Mouse (Mus musculus): Measurements from ENCODE around the gene Cyp4f18. TPM values are rescaled to one million over a fixed set of nuclear protein-coding genes. Genes with fewer than 3 reads are reported as not detected.

Cyp4f18 gene
- polyA plus RNA-seq, 2 experiments = 0.65 to 0.88 TPM

DNA sequence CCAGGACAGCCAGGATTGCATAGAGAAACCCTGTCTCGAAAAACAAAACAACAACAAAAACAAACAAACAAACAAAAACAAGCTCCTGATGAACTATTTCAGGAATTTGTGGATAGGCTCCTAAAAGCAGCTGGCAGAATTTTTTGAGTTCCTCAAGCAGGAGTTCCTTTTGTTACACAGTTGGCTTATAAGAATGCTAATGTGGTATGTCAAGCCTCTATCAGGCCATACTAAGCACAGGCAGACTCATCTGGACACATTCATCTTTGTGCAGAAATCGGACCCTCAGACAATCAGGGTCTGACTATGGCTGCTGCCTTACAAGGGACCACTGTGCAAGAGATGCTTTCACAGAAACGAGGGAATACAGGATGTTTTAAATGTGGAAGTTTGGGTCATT is 35.2 kb downstream of the Cyp4f18 start:
- Histone ChIP-seq H3K4me3 (replicated peaks; ENCODE audit: low read length) (no peak overlapping the region), H3K4me1 (ENCODE audit: control insufficient read depth, insufficient read depth, low read length) (no peaks in the 10 kb centered on the region), H3K9me3 (ENCODE audit: control insufficient read depth, low read length) (no peaks in the 10 kb centered on the region), H3K27ac (replicated peaks; ENCODE audit: low read depth, low read length) (no peak overlapping the region), H3K36me3 (ENCODE audit: control insufficient read depth, insufficient read depth, low read length) (peaks cover 9% of the 10 kb centered on the region; the same call in 1 of the 2 replicates), H3K9ac (ENCODE audit: low read depth, low read length, severe bottlenecking) (no peak overlapping the region), H3K27me3 (ENCODE audit: control insufficient read depth, insufficient read depth, low read length) (no peaks in the 10 kb centered on the region), H3K4me2 (replicated peaks; ENCODE audit: low read depth, low read length, severe bottlenecking) (no peak overlapping the region)
- 81% methylated on average over 3 of the region's 3 CpGs for WGBS
- ATAC-seq (ENCODE audit: low FRiP score, low read depth) (no peak), DNase-seq (ENCODE audit: low spot score) (no peak)
- TF ChIP-seq POLR2A (IDR thresholded peaks at IDR 0.05; ENCODE audit: borderline replicate concordance, extremely low read depth, insufficient read depth, insufficient read length) = no peak

DNA sequence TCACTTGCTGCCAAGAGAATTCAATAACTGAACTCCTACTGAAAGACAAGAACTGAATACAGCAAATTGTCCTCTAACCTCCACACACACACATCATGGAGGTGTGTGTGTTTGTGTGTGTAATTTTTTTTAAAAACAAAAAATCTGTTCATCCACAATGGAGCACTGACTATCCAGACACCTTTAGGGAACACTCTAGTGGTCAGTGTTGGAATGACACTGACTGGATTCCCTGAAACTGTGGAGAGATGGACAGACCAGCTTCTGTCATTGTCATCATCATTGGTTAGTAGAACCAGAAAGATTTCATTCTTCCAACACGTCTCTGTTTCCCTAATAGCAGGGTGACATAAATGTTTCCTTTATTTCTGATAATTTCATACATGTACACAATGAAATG is 37.5 kb downstream of the Cyp4f18 start:
- Histone ChIP-seq H3K36me3 (ENCODE audit: control insufficient read depth, insufficient read depth, low read length) (peaks cover 32% of the 10 kb centered on the region), H3K4me1 (ENCODE audit: control insufficient read depth, insufficient read depth, low read length) (no peaks in the 10 kb centered on the region), H3K9me3 (ENCODE audit: control insufficient read depth, low read length) (peaks cover 4% of the 10 kb centered on the region), H3K4me2 (replicated peaks; ENCODE audit: low read depth, low read length, severe bottlenecking) (no peak overlapping the region), H3K27me3 (ENCODE audit: control insufficient read depth, insufficient read depth, low read length) (no peaks in the 10 kb centered on the region), H3K9ac (ENCODE audit: low read depth, low read length, severe bottlenecking) (no peak overlapping the region), H3K27ac (replicated peaks; ENCODE audit: low read depth, low read length) (no peak overlapping the region), H3K4me3 (replicated peaks; ENCODE audit: low read length) (no peak overlapping the region)
- no peak for TF ChIP-seq POLR2A (IDR thresholded peaks at IDR 0.05; ENCODE audit: borderline replicate concordance, extremely low read depth, insufficient read depth, insufficient read length)
- WGBS = 88% methylated on average over 1 of the region's 1 CpGs
- no peak for DNase-seq (ENCODE audit: low spot score)
- ATAC-seq (ENCODE audit: low FRiP score, low read depth) = no peak

DNA sequence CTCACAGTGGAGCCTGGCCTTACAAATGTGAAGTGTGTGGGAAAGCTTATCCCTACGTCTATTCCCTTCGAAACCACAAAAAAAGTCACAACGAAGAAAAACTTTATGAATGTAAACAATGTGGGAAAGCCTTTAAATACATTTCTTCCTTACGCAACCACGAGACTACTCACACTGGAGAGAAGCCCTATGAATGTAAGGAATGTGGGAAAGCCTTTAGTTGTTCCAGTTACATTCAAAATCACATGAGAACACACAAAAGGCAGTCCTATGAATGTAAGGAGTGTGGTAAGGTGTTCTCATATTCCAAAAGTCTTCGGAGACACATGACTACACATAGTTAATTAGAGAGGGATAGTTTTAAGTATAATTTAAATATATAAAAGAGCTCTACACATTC is 40.8 kb downstream of the Cyp4f18 start:
- Histone ChIP-seq H3K36me3 (ENCODE audit: control insufficient read depth, insufficient read depth, low read length) (peaks cover 51% of the 10 kb centered on the region), H3K9me3 (ENCODE audit: control insufficient read depth, low read length) (peaks cover 9% of the 10 kb centered on the region), H3K9ac (ENCODE audit: low read depth, low read length, severe bottlenecking) (no peak overlapping the region), H3K4me3 (replicated peaks; ENCODE audit: low read length) (no peak overlapping the region), H3K27me3 (ENCODE audit: control insufficient read depth, insufficient read depth, low read length) (no peaks in the 10 kb centered on the region), H3K4me2 (replicated peaks; ENCODE audit: low read depth, low read length, severe bottlenecking) (no peak overlapping the region), H3K27ac (replicated peaks; ENCODE audit: low read depth, low read length) (no peak overlapping the region), H3K4me1 (ENCODE audit: control insufficient read depth, insufficient read depth, low read length) (no peaks in the 10 kb centered on the region)
- ATAC-seq (ENCODE audit: low FRiP score, low read depth) (no peak), DNase-seq (ENCODE audit: low spot score) (no peak)
- no peak for TF ChIP-seq POLR2A (IDR thresholded peaks at IDR 0.05; ENCODE audit: borderline replicate concordance, extremely low read depth, insufficient read depth, insufficient read length)
- 83% methylated on average over 6 of the region's 6 CpGs for WGBS

DNA sequence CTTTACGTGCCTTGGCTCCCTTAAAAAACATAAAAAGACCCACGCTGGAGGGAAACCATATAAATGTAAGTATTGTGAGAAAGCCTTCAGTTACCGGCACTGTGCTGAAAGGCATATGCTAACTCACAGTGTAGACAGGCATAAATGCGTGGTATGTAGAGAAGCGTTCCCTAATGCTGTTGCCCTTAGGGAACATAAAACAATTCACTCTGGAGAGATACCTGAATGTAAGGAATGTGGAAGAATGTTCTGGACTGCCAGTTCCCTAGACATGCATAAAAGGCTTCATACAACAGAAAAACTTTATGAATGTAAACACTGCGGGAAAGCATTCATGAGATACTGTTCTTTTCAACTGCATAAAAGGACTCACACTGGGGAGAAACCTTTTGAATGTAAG is 41.3 kb downstream of the Cyp4f18 start:
- peaks cover 51% of the 10 kb centered on the region for H3K36me3 ChIP-seq (ENCODE audit: control insufficient read depth, insufficient read depth, low read length)
- H3K9ac ChIP-seq (ENCODE audit: low read depth, low read length, severe bottlenecking) = no peak overlapping the region
- 73% methylated on average over 6 of the region's 6 CpGs for WGBS
- no peak for DNase-seq (ENCODE audit: low spot score)
- no peaks in the 10 kb centered on the region for H3K27me3 ChIP-seq (ENCODE audit: control insufficient read depth, insufficient read depth, low read length)
- H3K4me1 ChIP-seq (ENCODE audit: control insufficient read depth, insufficient read depth, low read length) = no peaks in the 10 kb centered on the region
- H3K9me3 ChIP-seq (ENCODE audit: control insufficient read depth, low read length) = peaks cover 9% of the 10 kb centered on the region
- no peak overlapping the region for H3K27ac ChIP-seq (replicated peaks; ENCODE audit: low read depth, low read length)
- no peak overlapping the region for H3K4me2 ChIP-seq (replicated peaks; ENCODE audit: low read depth, low read length, severe bottlenecking)
- H3K4me3 ChIP-seq (replicated peaks; ENCODE audit: low read length) = no peak overlapping the region
- ATAC-seq (ENCODE audit: low FRiP score, low read depth) = no peak; the same call in 1 of the 2 replicates
- TF ChIP-seq POLR2A (IDR thresholded peaks at IDR 0.05; ENCODE audit: borderline replicate concordance, extremely low read depth, insufficient read depth, insufficient read length) = no peak

DNA sequence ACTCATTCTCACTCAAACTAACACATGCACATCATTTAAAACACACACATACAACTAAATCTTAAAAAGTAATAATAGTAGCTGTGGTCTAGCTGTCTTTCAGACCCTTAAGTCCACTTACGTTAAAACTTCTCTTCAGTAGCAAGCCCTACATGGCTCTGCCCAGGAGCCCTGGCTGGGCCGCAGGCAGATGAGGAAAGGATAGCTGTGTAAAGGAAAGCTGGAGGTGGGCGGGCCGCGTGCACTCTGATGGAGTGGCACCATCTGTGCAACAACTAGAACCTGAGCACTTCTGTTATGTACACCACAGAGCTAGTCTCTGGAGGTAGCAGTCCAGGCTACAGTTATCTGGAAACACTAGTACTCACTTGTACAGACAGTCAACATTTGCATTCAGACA is 42.2 kb downstream of the Cyp4f18 start:
- no peak for ATAC-seq (ENCODE audit: low FRiP score, low read depth)
- H3K9me3 ChIP-seq (ENCODE audit: control insufficient read depth, low read length) = peaks cover 9% of the 10 kb centered on the region
- H3K36me3 ChIP-seq (ENCODE audit: control insufficient read depth, insufficient read depth, low read length) = peaks cover 51% of the 10 kb centered on the region
- no peak for DNase-seq (ENCODE audit: low spot score)
- no peak for TF ChIP-seq POLR2A (IDR thresholded peaks at IDR 0.05; ENCODE audit: borderline replicate concordance, extremely low read depth, insufficient read depth, insufficient read length)
- H3K9ac ChIP-seq (ENCODE audit: low read depth, low read length, severe bottlenecking) = no peak overlapping the region
- no peaks in the 10 kb centered on the region for H3K27me3 ChIP-seq (ENCODE audit: control insufficient read depth, insufficient read depth, low read length)
- no peak overlapping the region for H3K27ac ChIP-seq (replicated peaks; ENCODE audit: low read depth, low read length)
- no peaks in the 10 kb centered on the region for H3K4me1 ChIP-seq (ENCODE audit: control insufficient read depth, insufficient read depth, low read length)
- no peak overlapping the region for H3K4me2 ChIP-seq (replicated peaks; ENCODE audit: low read depth, low read length, severe bottlenecking)
- no peak overlapping the region for H3K4me3 ChIP-seq (replicated peaks; ENCODE audit: low read length)
- 96% methylated on average over 5 of the region's 5 CpGs for WGBS

DNA sequence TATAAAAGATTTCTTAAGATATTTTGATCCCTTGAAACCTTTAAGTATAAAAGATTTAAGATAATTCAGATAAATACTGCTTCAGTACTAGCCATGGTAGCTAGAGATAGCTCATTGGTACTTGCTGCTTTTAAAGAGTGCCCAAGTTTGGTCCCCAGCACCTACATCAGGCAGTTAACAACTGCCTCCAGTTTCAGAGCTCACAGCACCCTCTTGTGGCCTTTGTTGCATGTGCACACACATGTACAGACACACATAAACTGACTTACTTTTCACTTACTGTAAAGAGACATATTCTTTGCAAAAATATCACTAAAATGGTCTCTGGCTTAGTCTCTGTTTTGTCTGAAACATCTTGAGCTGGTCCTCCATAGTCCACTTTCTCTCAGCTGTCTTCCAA is 43.0 kb downstream of the Cyp4f18 start:
- Histone ChIP-seq H3K27ac (replicated peaks; ENCODE audit: low read depth, low read length) (no peak overlapping the region), H3K4me2 (replicated peaks; ENCODE audit: low read depth, low read length, severe bottlenecking) (no peak overlapping the region), H3K9me3 (ENCODE audit: control insufficient read depth, low read length) (peaks cover 9% of the 10 kb centered on the region), H3K27me3 (ENCODE audit: control insufficient read depth, insufficient read depth, low read length) (no peaks in the 10 kb centered on the region), H3K9ac (ENCODE audit: low read depth, low read length, severe bottlenecking) (no peak overlapping the region), H3K4me1 (ENCODE audit: control insufficient read depth, insufficient read depth, low read length) (no peaks in the 10 kb centered on the region), H3K4me3 (replicated peaks; ENCODE audit: low read length) (no peak overlapping the region), H3K36me3 (ENCODE audit: control insufficient read depth, insufficient read depth, low read length) (peaks cover 51% of the 10 kb centered on the region)
- DNase-seq (ENCODE audit: low spot score) (no peak), ATAC-seq (ENCODE audit: low FRiP score, low read depth) (no peak)
- no peak for TF ChIP-seq POLR2A (IDR thresholded peaks at IDR 0.05; ENCODE audit: borderline replicate concordance, extremely low read depth, insufficient read depth, insufficient read length)
